Mouse (Mus musculus) stomach, postnatal 0 days (tissue): ENCODE data around the gene St14.

Experiments
- CTCF ChIP-seq: IDR thresholded peaks from 2 replicates; pipeline ENCODE4 v1.5.1; 2016; ENCODE audit warnings: antibody characterized with exemption, low read depth, mild to moderate bottlenecking, moderate library complexity
- EP300 ChIP-seq: optimal IDR thresholded peaks from 2 replicates; pipeline ENCODE3; 2016; ENCODE audit warnings: antibody characterized with exemption

DNA sequence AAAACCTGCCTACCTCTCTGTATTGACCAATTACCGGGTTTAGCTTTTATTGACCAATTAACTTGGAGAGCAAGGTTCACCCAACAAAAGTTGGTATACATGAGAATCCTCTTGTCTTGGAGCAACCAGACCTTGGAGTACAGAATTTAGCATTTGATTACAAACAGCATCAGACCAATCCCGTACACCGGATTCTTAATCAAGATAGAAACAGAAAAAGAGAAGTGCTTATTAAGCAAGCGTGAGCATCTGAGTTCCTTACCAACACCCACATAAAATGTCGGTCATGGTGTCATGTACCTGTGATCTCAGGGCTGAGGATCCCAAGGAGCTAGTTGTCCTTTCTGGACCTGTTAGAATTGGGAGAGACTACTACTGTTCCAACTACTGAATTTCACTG lies 81.4 kb downstream of the St14 start:
- TF ChIP-seq CTCF (no peak), EP300 (no peak)
